Mouse (Mus musculus) cortical plate, adult 2 months (tissue): Measurements from ENCODE around the gene Gpc5.

Experiments
- CTCF ChIP-seq: fragments of 200-500 bp; IDR thresholded peaks from 2 replicates; pipeline ENCODE4 v1.5.1; 2011; ENCODE audit warnings: mild to moderate bottlenecking, control low read depth, low read length; ENCODE audit not compliant: insufficient read depth; ENCODE audit errors: extremely low read depth
- POLR2A ChIP-seq: fragments of 200-500 bp; IDR thresholded peaks from 2 replicates; pipeline ENCODE4 v1.6.1; 2011; ENCODE audit warnings: mild to moderate bottlenecking, low read length, control low read depth; ENCODE audit not compliant: insufficient read depth; ENCODE audit errors: extremely low read depth

DNA sequence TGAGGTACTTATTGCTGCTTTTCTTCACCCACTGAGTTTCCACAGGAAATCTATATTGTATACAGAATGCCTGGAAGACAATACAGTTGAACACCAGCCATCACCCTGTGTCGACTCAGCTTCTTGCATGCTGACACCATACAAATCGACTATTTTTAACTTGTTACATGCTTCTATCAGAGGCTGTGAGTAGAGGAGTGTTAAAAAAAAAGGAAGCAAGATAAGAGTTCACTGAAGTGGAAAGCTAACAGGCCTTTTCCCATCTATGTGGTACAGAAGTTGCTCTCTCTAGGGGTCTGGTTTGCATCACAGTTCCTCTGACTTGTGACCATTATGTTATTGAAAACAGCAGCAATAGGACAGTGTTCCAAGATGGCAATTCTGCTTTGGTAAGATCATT is 344.6 kb downstream of the Gpc5 start:
- TF ChIP-seq CTCF (no peak), POLR2A (no peak)
